In genomic region chr4:13460296-13461024, GRCm38 (mm10) we compare ENCODE assay signal across 20 mouse cellular contexts.
A peak's percentile ranks its signal among the peaks of the same experiment; 100 is the strongest.
DNase-seq lines count a peak whose midpoint lies in the region; ATAC-seq and TF ChIP-seq lines count a peak whose summit lies in the region.
"Had no signal": no experiment of that assay in that cellular context is flagged by ENCODE, and none has a peak within 500 bp of the region (broad histone marks: within the 10 kb centered on the region; RNA-seq: fewer than 3 reads in every experiment).

No protein-coding gene starts in this region.

- TF ChIP-seq CTCF in midbrain, postnatal 0 days (IDR thresholded peaks at IDR 0.05) = no peak

- 61% methylated on average over 6 of the region's 6 CpGs for WGBS in midbrain, embryonic 12.5 days
- WGBS in midbrain, postnatal 0 days = 54% methylated on average over 6 of the region's 6 CpGs
- 48% methylated on average over 6 of the region's 6 CpGs for WGBS in forebrain, embryonic 14.5 days
- WGBS in midbrain, embryonic 15.5 days = 52% methylated on average over 6 of the region's 6 CpGs

- peaks cover 18% of the 10 kb centered on the region for H3K4me1 ChIP-seq in midbrain, embryonic 12.5 days
- H3K4me1 ChIP-seq in midbrain, postnatal 0 days (ENCODE audit: insufficient read depth, low read length) = no peaks in the 10 kb centered on the region
- H3K4me1 ChIP-seq in forebrain, embryonic 14.5 days (ENCODE audit: control insufficient read depth, insufficient read depth, low read length) = peaks cover 16% of the 10 kb centered on the region
- peaks cover 7% of the 10 kb centered on the region for H3K4me1 ChIP-seq in midbrain, embryonic 15.5 days
- H3K4me1 ChIP-seq: liver, embryonic 12.5 days; stomach, embryonic 15.5 days had no signal

- no peak overlapping the region for H3K9ac ChIP-seq in midbrain, embryonic 12.5 days (replicated peaks)
- H3K9ac ChIP-seq in midbrain, postnatal 0 days (replicated peaks; ENCODE audit: low read length, poor library complexity, severe bottlenecking) = no peak overlapping the region
- no peak overlapping the region for H3K9ac ChIP-seq in forebrain, embryonic 14.5 days (ENCODE audit: low read length)
- H3K9ac ChIP-seq in midbrain, embryonic 15.5 days = no peak overlapping the region
- H3K9ac ChIP-seq: kidney, embryonic 15.5 days; limb, embryonic 12.5 days; liver, embryonic 12.5 days; stomach, embryonic 15.5 days had no signal

- peak overlapping the region; percentile 27 for H3K27ac ChIP-seq in midbrain, embryonic 12.5 days (replicated peaks)
- H3K27ac ChIP-seq in midbrain, postnatal 0 days (ENCODE audit: low read depth, low read length) = no peak overlapping the region
- H3K27ac ChIP-seq in forebrain, embryonic 14.5 days (ENCODE audit: low read depth, low read length) = 0 out of 2 replicates have a peak overlapping the region, but pooled peaks have one; percentile 23
- H3K27ac ChIP-seq in midbrain, embryonic 15.5 days = peak overlapping the region; percentile 41; the same call in 1 of the 2 replicates
- H3K27ac ChIP-seq: kidney, embryonic 15.5 days; limb, embryonic 12.5 days; liver, embryonic 12.5 days; stomach, embryonic 15.5 days had no signal

- ATAC-seq in midbrain, embryonic 12.5 days (ENCODE audit: low FRiP score, low read depth) = no peak
- no peak for ATAC-seq in midbrain, postnatal 0 days (ENCODE audit: low FRiP score)
- ATAC-seq in forebrain, embryonic 14.5 days = peak; percentile 61; the same call in 1 of the 2 replicates
- no peak for ATAC-seq in midbrain, embryonic 15.5 days (replicated peaks)
- ATAC-seq in megakaryocyte, adult 5-6 weeks (ENCODE audit: poor library complexity, severe bottlenecking) = no peak
- ATAC-seq: liver, embryonic 12.5 days had no signal

- no peaks in the 10 kb centered on the region for H3K9me3 ChIP-seq in midbrain, embryonic 12.5 days
- H3K9me3 ChIP-seq in midbrain, postnatal 0 days (ENCODE audit: low read length) = no peaks in the 10 kb centered on the region
- no peaks in the 10 kb centered on the region for H3K9me3 ChIP-seq in forebrain, embryonic 14.5 days (replicated peaks; ENCODE audit: control insufficient read depth, low read length)
- no peaks in the 10 kb centered on the region for H3K9me3 ChIP-seq in midbrain, embryonic 15.5 days
- H3K9me3 ChIP-seq: kidney, embryonic 15.5 days; limb, embryonic 12.5 days; liver, embryonic 12.5 days; stomach, embryonic 15.5 days had no signal

- no peak for DNase-seq in midbrain, postnatal 0 days (ENCODE audit: low spot score)
- DNase-seq in forebrain, embryonic 14.5 days (ENCODE audit: low spot score) = peak; percentile 37
- DNase-seq in retina, postnatal 1 day = peak; percentile 82
- DNase-seq in kidney, adult 9 months = no peak
- DNase-seq: adrenal gland, postnatal 36 days; B cell, adult 2 months; cerebellum, adult 18-20 months; cerebellum, postnatal 36 days; heart, adult 11 months; heart, postnatal 36 days; lung, adult 2 months; thymus, adult 18-20 months; thymus, postnatal 4 days had no signal

- no peaks in the 10 kb centered on the region for H3K36me3 ChIP-seq in midbrain, embryonic 12.5 days
- no peaks in the 10 kb centered on the region for H3K36me3 ChIP-seq in midbrain, postnatal 0 days (ENCODE audit: insufficient read depth, low read length)
- no peaks in the 10 kb centered on the region for H3K36me3 ChIP-seq in forebrain, embryonic 14.5 days (ENCODE audit: control insufficient read depth, insufficient read depth, low read length)
- no peaks in the 10 kb centered on the region for H3K36me3 ChIP-seq in midbrain, embryonic 15.5 days (replicated peaks)
- H3K36me3 ChIP-seq: kidney, embryonic 15.5 days; limb, embryonic 12.5 days; liver, embryonic 12.5 days; stomach, embryonic 15.5 days had no signal

- no peaks in the 10 kb centered on the region for H3K27me3 ChIP-seq in midbrain, embryonic 12.5 days
- H3K27me3 ChIP-seq in midbrain, postnatal 0 days (ENCODE audit: insufficient read depth, low read length) = no peaks in the 10 kb centered on the region
- H3K27me3 ChIP-seq in forebrain, embryonic 14.5 days (replicated peaks; ENCODE audit: control insufficient read depth, insufficient read depth, low read length) = no peaks in the 10 kb centered on the region
- no peaks in the 10 kb centered on the region for H3K27me3 ChIP-seq in midbrain, embryonic 15.5 days (replicated peaks)
- H3K27me3 ChIP-seq: kidney, embryonic 15.5 days; limb, embryonic 12.5 days; liver, embryonic 12.5 days; stomach, embryonic 15.5 days had no signal

- H3K4me3 ChIP-seq in midbrain, embryonic 12.5 days = no peak overlapping the region
- H3K4me3 ChIP-seq in midbrain, postnatal 0 days (ENCODE audit: low read depth, low read length) = no peak overlapping the region
- H3K4me3 ChIP-seq in forebrain, embryonic 14.5 days (ENCODE audit: low read depth, low read length) = no peak overlapping the region
- no peak overlapping the region for H3K4me3 ChIP-seq in midbrain, embryonic 15.5 days
- H3K4me3 ChIP-seq: kidney, embryonic 15.5 days; limb, embryonic 12.5 days; liver, embryonic 12.5 days; stomach, embryonic 15.5 days had no signal

- H3K4me2 ChIP-seq in midbrain, embryonic 12.5 days (replicated peaks) = no peak overlapping the region
- H3K4me2 ChIP-seq in midbrain, postnatal 0 days (ENCODE audit: low read depth, low read length, poor library complexity, severe bottlenecking) = no peak overlapping the region
- H3K4me2 ChIP-seq in forebrain, embryonic 14.5 days (ENCODE audit: low read length) = no peak overlapping the region
- no peak overlapping the region for H3K4me2 ChIP-seq in midbrain, embryonic 15.5 days
- H3K4me2 ChIP-seq: kidney, embryonic 15.5 days; limb, embryonic 12.5 days; liver, embryonic 12.5 days; stomach, embryonic 15.5 days had no signal

Comparison
In these comparisons a context has a peak if more than half of its experiments do, and no peak if none do; other contexts are left out.
1. DNase-seq: peak in forebrain, embryonic 14.5 days (single experiment) and retina, postnatal 1 day (single experiment); none in midbrain, postnatal 0 days (single experiment) and kidney, adult 9 months (single experiment).